29 mouse cellular contexts compared by ENCODE assay signal in genomic region chr16:35714689-35715088, GRCm38 (mm10). TPM values are rescaled to one million over a fixed set of nuclear protein-coding genes. Genes with fewer than 3 reads are reported as not detected.
DNase-seq lines count a peak whose midpoint lies in the region; ATAC-seq and TF ChIP-seq lines count a peak whose summit lies in the region.
"Had no signal": no experiment of that assay in that cellular context is flagged by ENCODE, and none has a peak within 500 bp of the region (broad histone marks: within the 10 kb centered on the region; RNA-seq: fewer than 3 reads in every experiment).

No protein-coding gene starts in this region.

- 88% methylated on average over 7 of the region's 7 CpGs for WGBS in forebrain, embryonic 15.5 days
- 93% methylated on average over 7 of the region's 7 CpGs for WGBS in forebrain, embryonic 11.5 days
- 77% methylated on average over 7 of the region's 7 CpGs for WGBS in midbrain, embryonic 16.5 days
- WGBS in midbrain, embryonic 14.5 days: 87% methylated on average over 7 of the region's 7 CpGs
- 69% methylated on average over 7 of the region's 7 CpGs for WGBS in hindbrain, postnatal 0 days

- H3K9me3 ChIP-seq in forebrain, embryonic 15.5 days: no peaks in the 10 kb centered on the region
- no peaks in the 10 kb centered on the region for H3K9me3 ChIP-seq in forebrain, embryonic 11.5 days (ENCODE audit: control insufficient read depth, low read length)
- no peaks in the 10 kb centered on the region for H3K9me3 ChIP-seq in midbrain, embryonic 16.5 days (replicated peaks; ENCODE audit: control insufficient read depth, low read length, poor library complexity, severe bottlenecking)
- H3K9me3 ChIP-seq in midbrain, embryonic 14.5 days (ENCODE audit: control insufficient read depth, low read length): no peaks in the 10 kb centered on the region
- H3K9me3 ChIP-seq in hindbrain, postnatal 0 days (ENCODE audit: low read length): no peaks in the 10 kb centered on the region
- H3K9me3 ChIP-seq: embryonic facial prominence, embryonic 12.5 days; heart, embryonic 13.5 days had no signal

- no peak overlapping the region for H3K9ac ChIP-seq in forebrain, embryonic 15.5 days (replicated peaks)
- no peak overlapping the region for H3K9ac ChIP-seq in forebrain, embryonic 11.5 days (ENCODE audit: low read length)
- H3K9ac ChIP-seq in midbrain, embryonic 16.5 days (ENCODE audit: low read depth, low read length): no peak overlapping the region
- H3K9ac ChIP-seq in midbrain, embryonic 14.5 days (replicated peaks; ENCODE audit: low read length): no peak overlapping the region
- no peak overlapping the region for H3K9ac ChIP-seq in hindbrain, postnatal 0 days (replicated peaks; ENCODE audit: low read length)
- H3K9ac ChIP-seq: embryonic facial prominence, embryonic 12.5 days; heart, embryonic 13.5 days; liver, embryonic 14.5 days had no signal

- H3K4me1 ChIP-seq in forebrain, embryonic 15.5 days: peaks cover 12% of the 10 kb centered on the region
- H3K4me1 ChIP-seq in forebrain, embryonic 11.5 days (replicated peaks; ENCODE audit: control insufficient read depth, insufficient read depth, low read length): no peaks in the 10 kb centered on the region
- peaks cover 16% of the 10 kb centered on the region for H3K4me1 ChIP-seq in midbrain, embryonic 16.5 days (ENCODE audit: control insufficient read depth, insufficient read depth, low read length)
- H3K4me1 ChIP-seq in midbrain, embryonic 14.5 days (ENCODE audit: control insufficient read depth, insufficient read depth, low read length): peaks cover 5% of the 10 kb centered on the region
- H3K4me1 ChIP-seq in hindbrain, postnatal 0 days (ENCODE audit: insufficient read depth, low read length): no peaks in the 10 kb centered on the region

- no peak overlapping the region for H3K4me2 ChIP-seq in forebrain, embryonic 15.5 days (replicated peaks)
- H3K4me2 ChIP-seq in forebrain, embryonic 11.5 days (ENCODE audit: low read depth, low read length, severe bottlenecking): no peak overlapping the region
- no peak overlapping the region for H3K4me2 ChIP-seq in midbrain, embryonic 16.5 days (ENCODE audit: low read length)
- H3K4me2 ChIP-seq in midbrain, embryonic 14.5 days (ENCODE audit: low read length): no peak overlapping the region
- H3K4me2 ChIP-seq in hindbrain, postnatal 0 days (ENCODE audit: low read depth, low read length): no peak overlapping the region
- H3K4me2 ChIP-seq: embryonic facial prominence, embryonic 12.5 days; heart, embryonic 13.5 days; midbrain, embryonic 11.5 days had no signal

- no peak for DNase-seq in forebrain, embryonic 11.5 days (ENCODE audit: low spot score)
- no peak for DNase-seq in midbrain, embryonic 14.5 days
- DNase-seq in hindbrain, postnatal 0 days (ENCODE audit: low spot score): no peak
- DNase-seq in retina, postnatal 1 day: peak; percentile 57
- no peak for DNase-seq in heart, postnatal 4 days
- no peak for DNase-seq in spleen, postnatal 14 days (ENCODE audit: low spot score in 2 of 2)
- DNase-seq: adrenal gland, postnatal 10 days; cerebellum, adult 11-12 months; cerebellum, adult 9-11 months; embryo, embryonic 11 days; gastrocnemius, postnatal 10 days; heart, postnatal 10 days; kidney, adult 8-10 months; kidney, postnatal 4 days; layer of hippocampus, adult 9-11 months; liver; lung, adult 2 months; lung, postnatal 10 days; right cerebral cortex, postnatal 25 days; thymus, postnatal 25 days had no signal

- no peak for ATAC-seq in forebrain, embryonic 15.5 days (replicated peaks)
- ATAC-seq in forebrain, embryonic 11.5 days (replicated peaks; ENCODE audit: low FRiP score): no peak
- no peak for ATAC-seq in midbrain, embryonic 16.5 days
- ATAC-seq in midbrain, embryonic 14.5 days (ENCODE audit: low FRiP score, low TSS enrichment): no peak
- ATAC-seq in hindbrain, postnatal 0 days: peak; percentile 35; the same call in 1 of the 2 replicates
- ATAC-seq: intestine, embryonic 16.5 days; Patski had no signal

- 0 out of 2 replicates have a peak overlapping the region, but pooled peaks have one; percentile 4 for H3K27ac ChIP-seq in forebrain, embryonic 15.5 days (replicated peaks)
- H3K27ac ChIP-seq in forebrain, embryonic 11.5 days (ENCODE audit: low read depth, low read length): no peak overlapping the region
- H3K27ac ChIP-seq in midbrain, embryonic 16.5 days (ENCODE audit: low read length): peak overlapping the region; percentile 10; the same call in 1 of the 2 replicates
- no peak overlapping the region for H3K27ac ChIP-seq in midbrain, embryonic 14.5 days (replicated peaks; ENCODE audit: low read depth, low read length)
- H3K27ac ChIP-seq in hindbrain, postnatal 0 days: peak overlapping the region; percentile 41
- H3K27ac ChIP-seq: embryonic facial prominence, embryonic 12.5 days; heart, embryonic 13.5 days; kidney, postnatal 0 days; liver, embryonic 14.5 days had no signal

- peaks cover 20% of the 10 kb centered on the region for H3K36me3 ChIP-seq in forebrain, embryonic 15.5 days
- H3K36me3 ChIP-seq in forebrain, embryonic 11.5 days (ENCODE audit: control insufficient read depth, insufficient read depth, low read length): no peaks in the 10 kb centered on the region
- peaks cover 3% of the 10 kb centered on the region; the same call in 1 of the 2 replicates for H3K36me3 ChIP-seq in midbrain, embryonic 16.5 days (ENCODE audit: control insufficient read depth, insufficient read depth, low read length)
- peaks cover 3% of the 10 kb centered on the region; the same call in 1 of the 2 replicates for H3K36me3 ChIP-seq in midbrain, embryonic 14.5 days (ENCODE audit: control insufficient read depth, insufficient read depth, low read length)
- peaks cover 4% of the 10 kb centered on the region for H3K36me3 ChIP-seq in hindbrain, postnatal 0 days (ENCODE audit: insufficient read depth, low read length)

- no peak for TF ChIP-seq CTCF in hindbrain, postnatal 0 days (IDR thresholded peaks at IDR 0.05; ENCODE audit: low read depth)

- no peaks in the 10 kb centered on the region for H3K27me3 ChIP-seq in forebrain, embryonic 15.5 days
- H3K27me3 ChIP-seq in forebrain, embryonic 11.5 days (ENCODE audit: control insufficient read depth, insufficient read depth, low read length): no peaks in the 10 kb centered on the region
- no peaks in the 10 kb centered on the region for H3K27me3 ChIP-seq in midbrain, embryonic 16.5 days (ENCODE audit: control insufficient read depth, insufficient read depth, low read depth, low read length)
- H3K27me3 ChIP-seq in midbrain, embryonic 14.5 days (ENCODE audit: control insufficient read depth, insufficient read depth, low read length): no peaks in the 10 kb centered on the region
- no peaks in the 10 kb centered on the region for H3K27me3 ChIP-seq in hindbrain, postnatal 0 days (ENCODE audit: insufficient read depth, low read length)
- H3K27me3 ChIP-seq: embryonic facial prominence, embryonic 12.5 days; heart, embryonic 13.5 days; Patski had no signal

- H3K4me3 ChIP-seq in forebrain, embryonic 15.5 days: no peak overlapping the region
- H3K4me3 ChIP-seq in forebrain, embryonic 11.5 days (ENCODE audit: low read depth, low read length): no peak overlapping the region
- no peak overlapping the region for H3K4me3 ChIP-seq in midbrain, embryonic 16.5 days (ENCODE audit: low read depth, low read length)
- H3K4me3 ChIP-seq in midbrain, embryonic 14.5 days (replicated peaks; ENCODE audit: low read depth, low read length): no peak overlapping the region
- H3K4me3 ChIP-seq in hindbrain, postnatal 0 days (ENCODE audit: low read length): no peak overlapping the region
- H3K4me3 ChIP-seq: embryonic facial prominence, embryonic 12.5 days; heart, embryonic 13.5 days had no signal

RNA-seq across cellular contexts. Expression of gene Dirc2, which starts 54.5 kb away (rescaled TPM):
- polyA plus RNA-seq in forebrain, embryonic 15.5 days (2015; fragmentation: Nextera tagmentation; extraction: Ambion mirVana): 33.1 and 40.1 TPM in 2 replicates
- 13.9 and 16.2 TPM in 2 replicates for polyA plus RNA-seq in forebrain, embryonic 11.5 days (2014; fragmentation: Nextera tagmentation; extraction: Ambion mirVana)
- 30.7 and 32.0 TPM in 2 replicates for polyA plus RNA-seq in midbrain, embryonic 16.5 days (2015; fragmentation: Nextera tagmentation; extraction: Ambion mirVana)
- 40.5 and 44.5 TPM in 2 replicates for polyA plus RNA-seq in midbrain, embryonic 14.5 days (2014; fragmentation: Nextera tagmentation; extraction: Ambion mirVana)
- 70.8 and 80.8 TPM in 2 replicates for total RNA-seq in hindbrain, postnatal 0 days (2014; rRNA removed)
- polyA plus RNA-seq in hindbrain, postnatal 0 days (2015; fragmentation: Nextera tagmentation; extraction: Ambion mirVana): 34.1 and 35.5 TPM in 2 replicates
- total RNA-seq in heart, postnatal 4 days (2021): 10 to 100 TPM; 33.2 to 34.8 TPM

RNA-seq across cellular contexts. Expression of gene Hspbap1, which starts 55.5 kb away (rescaled TPM):
- polyA plus RNA-seq in forebrain, embryonic 15.5 days (2015; fragmentation: Nextera tagmentation; extraction: Ambion mirVana): 22.4 and 23.7 TPM in 2 replicates
- polyA plus RNA-seq in forebrain, embryonic 11.5 days (2014; fragmentation: Nextera tagmentation; extraction: Ambion mirVana): 24.2 and 25.3 TPM in 2 replicates
- polyA plus RNA-seq in midbrain, embryonic 16.5 days (2015; fragmentation: Nextera tagmentation; extraction: Ambion mirVana): 16.1 TPM in 2 replicates
- polyA plus RNA-seq in midbrain, embryonic 14.5 days (2014; fragmentation: Nextera tagmentation; extraction: Ambion mirVana): 13.4 and 18.1 TPM in 2 replicates
- total RNA-seq in hindbrain, postnatal 0 days (2014; rRNA removed): 5.0 and 7.9 TPM in 2 replicates
- 4.4 and 5.8 TPM in 2 replicates for polyA plus RNA-seq in hindbrain, postnatal 0 days (2015; fragmentation: Nextera tagmentation; extraction: Ambion mirVana)
- 1 to 10 TPM; 2.4 to 3.3 TPM for total RNA-seq in heart, postnatal 4 days (2021)

Comparison
In these comparisons a context has a peak if more than half of its experiments do, and no peak if none do; other contexts are left out.
1. H3K27ac ChIP-seq: peak in forebrain, embryonic 15.5 days (single experiment), midbrain, embryonic 16.5 days (single experiment) and hindbrain, postnatal 0 days (single experiment); none in forebrain, embryonic 11.5 days (single experiment) and midbrain, embryonic 14.5 days (single experiment).